Mouse (Mus musculus): Measurements from ENCODE around the gene Otud7b.
A peak's percentile ranks its signal among the peaks of the same experiment; 100 is the strongest.

Gene Otud7b

GRCm38 (mm10) chr3:96084146-96084755 is 20.1 kb upstream of the Otud7b start:
- no peak for DNase-seq (ENCODE audit: extremely low spot score, low spot score)

GRCm38 (mm10) chr3:96087219-96087618 is 17.1 kb upstream of the Otud7b start:
- DNase-seq (ENCODE audit: extremely low spot score, low spot score), result no peak

GRCm38 (mm10) chr3:96087801-96088200 is 16.5 kb upstream of the Otud7b start:
- DNase-seq (ENCODE audit: extremely low spot score, low spot score), result no peak

- DNase-seq (ENCODE audit: extremely low spot score, low spot score), result no peak
These were observed 14.3 kb upstream of the Otud7b start for GRCm38 (mm10) chr3:96089882-96090489.

GRCm38 (mm10) chr3:96091146-96091545 is 13.2 kb upstream of the Otud7b start:
- no peak for DNase-seq (ENCODE audit: extremely low spot score, low spot score)

- DNase-seq (ENCODE audit: extremely low spot score, low spot score), result no peak
These were observed 12.4 kb upstream of the Otud7b start for GRCm38 (mm10) chr3:96091966-96092365.

- DNase-seq (ENCODE audit: extremely low spot score, low spot score), result no peak
These were observed 10.8 kb upstream of the Otud7b start for GRCm38 (mm10) chr3:96093509-96093908.

- no peak for DNase-seq (ENCODE audit: extremely low spot score, low spot score)
These were observed 10.1 kb upstream of the Otud7b start for GRCm38 (mm10) chr3:96094203-96094602.

GRCm38 (mm10) chr3:96098168-96098567 is 6.2 kb upstream of the Otud7b start:
- no peak for DNase-seq (ENCODE audit: extremely low spot score, low spot score)

- DNase-seq (ENCODE audit: extremely low spot score, low spot score), result no peak
These were observed 5.6 kb upstream of the Otud7b start for GRCm38 (mm10) chr3:96098616-96099267.

- peak; percentile 54 for DNase-seq (ENCODE audit: extremely low spot score, low spot score)
These were observed 2.0 kb upstream of the Otud7b start for GRCm38 (mm10) chr3:96102100-96102872.

GRCm38 (mm10) chr3:96103901-96104260 is 446 bp upstream of the Otud7b start:
- no peak for DNase-seq (ENCODE audit: extremely low spot score, low spot score)

GRCm38 (mm10) chr3:96105232-96105747 is 963 bp downstream of the Otud7b start:
- DNase-seq (ENCODE audit: extremely low spot score, low spot score), result peak; percentile 20

- no peak for DNase-seq (ENCODE audit: extremely low spot score, low spot score)
These were observed 1.8 kb downstream of the Otud7b start for GRCm38 (mm10) chr3:96106151-96106550.

GRCm38 (mm10) chr3:96108315-96108714 is 4.0 kb downstream of the Otud7b start:
- DNase-seq (ENCODE audit: extremely low spot score, low spot score), result no peak

- DNase-seq (ENCODE audit: extremely low spot score, low spot score), result no peak
These were observed 8.9 kb downstream of the Otud7b start for GRCm38 (mm10) chr3:96113251-96113650.

GRCm38 (mm10) chr3:96118142-96118541 is 13.8 kb downstream of the Otud7b start:
- DNase-seq (ENCODE audit: extremely low spot score, low spot score), result no peak

- DNase-seq (ENCODE audit: extremely low spot score, low spot score), result no peak
These were observed 14.4 kb downstream of the Otud7b start for GRCm38 (mm10) chr3:96118702-96119101.

- DNase-seq (ENCODE audit: extremely low spot score, low spot score), result no peak
These were observed 19.9 kb downstream of the Otud7b start for GRCm38 (mm10) chr3:96124235-96124634.

GRCm38 (mm10) chr3:96128128-96128527 is 23.8 kb downstream of the Otud7b start:
- DNase-seq (ENCODE audit: extremely low spot score, low spot score), result no peak

GRCm38 (mm10) chr3:96132478-96132877 is 28.2 kb downstream of the Otud7b start:
- DNase-seq (ENCODE audit: extremely low spot score, low spot score), result no peak
